Mouse (Mus musculus) intestine, embryonic 14.5 days (tissue): ENCODE data around the gene Ikbke. TPM values are rescaled to one million over a fixed set of nuclear protein-coding genes. Genes with fewer than 3 reads are reported as not detected.

ENCODE experiments used
- ATAC-seq: fragments of 200-750 bp; cut with Nextera tagmentation; replicated peaks from 2 replicates; pipeline ENCODE4 v1.8.0; 2017; ENCODE audit warnings: low read depth, moderate number of reproducible peaks, moderate TSS enrichment, moderate library complexity; ENCODE audit not compliant: low FRiP score, low TSS enrichment
- DNase-seq: peaks from one replicate; pipeline ENCODE4 v3.0.0-alpha.2; 2018; ENCODE audit warnings: low spot score
- H3K27ac ChIP-seq: fragments of 300-500 bp; sonication (generic); 2 replicates; pipeline ENCODE4 v1.5.1; 2014; ENCODE audit warnings: low read depth, mild to moderate bottlenecking, control low read depth
- H3K27me3 ChIP-seq: fragments of 300-500 bp; sonication (generic); replicated peaks from 2 replicates; pipeline ENCODE4 v1.6.1; 2014; ENCODE audit warnings: low read length, control low read depth; ENCODE audit not compliant: control insufficient read depth, insufficient read depth
- H3K36me3 ChIP-seq: fragments of 300-500 bp; sonication (generic); 2 replicates; pipeline ENCODE4 v1.6.1; 2014; ENCODE audit warnings: low read length, control low read depth; ENCODE audit not compliant: control insufficient read depth, insufficient read depth
- H3K4me1 ChIP-seq: fragments of 300-500 bp; sonication (generic); replicated peaks from 2 replicates; pipeline ENCODE4 v1.6.1; 2014; ENCODE audit warnings: low read length, control low read depth, mixed read lengths; ENCODE audit not compliant: control insufficient read depth, insufficient read depth
- H3K4me2 ChIP-seq: fragments of 300-500 bp; sonication (generic); 2 replicates; pipeline ENCODE4 v1.6.1; 2014; ENCODE audit warnings: low read length
- H3K4me3 ChIP-seq: fragments of 300-500 bp; sonication (generic); 2 replicates; pipeline ENCODE4 v1.5.1; 2014; ENCODE audit warnings: low read depth, low read length, control low read depth, mixed read lengths
- H3K9ac ChIP-seq: fragments of 300-500 bp; sonication (generic); 2 replicates; pipeline ENCODE4 v1.6.1; 2014; ENCODE audit warnings: mild to moderate bottlenecking, low read length
- H3K9me3 ChIP-seq: fragments of 300-500 bp; sonication (generic); 2 replicates; pipeline ENCODE4 v1.6.1; 2016; ENCODE audit warnings: low read length, control low read depth; ENCODE audit not compliant: control insufficient read depth
- WGBS: fragments of 180-500 bp; shearing (Covaris S2); extraction: QIAGEN DNeasy Blood & Tissue Kit; methylation state at CpG from one replicate; pipeline ENCODE4 v1.1.7; 2014; 5-methylcytosine and 5-hydroxymethylcytosine counted together
- polyA plus RNA-seq: library from polyadenylated mRNA; unstranded; fragments of >200 nt; fragmentation: Nextera tagmentation; extraction: Ambion mirVana; gene quantifications from 2 replicates; pipeline ENCODE4 v1.2.1, GENCODE M21; 2014

The Ikbke gene
- polyA plus RNA-seq, 1 experiment from 2014 or later, result 4.7 TPM

DNA sequence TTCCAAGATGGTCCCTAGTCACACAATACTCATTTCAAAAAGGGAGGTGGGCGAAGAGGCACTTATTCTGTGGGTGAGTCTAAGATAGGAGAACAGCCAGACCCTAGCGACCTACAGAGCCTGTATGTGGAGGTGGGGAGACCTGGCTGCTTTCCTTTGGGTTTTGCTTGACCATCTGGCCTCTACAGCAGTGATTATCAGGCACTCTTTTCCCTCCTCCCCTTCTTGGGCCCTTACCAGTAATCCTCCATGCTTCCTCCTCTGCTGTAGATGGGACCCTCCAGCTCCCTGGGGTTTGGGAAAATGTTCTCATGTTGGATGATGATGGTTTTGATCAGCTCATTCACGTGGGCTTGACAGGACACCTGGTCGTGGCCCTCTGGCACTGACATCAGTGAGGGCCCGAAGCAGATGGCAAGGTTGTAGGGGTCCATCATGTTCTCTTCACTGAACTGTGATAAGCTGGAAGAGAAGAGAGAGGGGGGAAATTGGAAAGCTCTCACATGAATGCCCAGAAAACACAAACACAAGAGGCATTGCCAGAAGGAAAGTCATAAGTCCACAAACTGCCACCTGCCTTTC lies 30.9 kb upstream of the Ikbke start:
- no peak overlapping the region for H3K27ac ChIP-seq
- no peaks in the 10 kb centered on the region for H3K27me3 ChIP-seq
- H3K9me3 ChIP-seq, result no peaks in the 10 kb centered on the region
- H3K36me3 ChIP-seq, result peaks cover 48% of the 10 kb centered on the region
- H3K4me2 ChIP-seq, result no peak overlapping the region
- H3K4me1 ChIP-seq, result no peaks in the 10 kb centered on the region
- DNase-seq, result no peak
- no peak overlapping the region for H3K4me3 ChIP-seq
- WGBS, result 93% methylated on average over 5 of the region's 5 CpGs
- no peak overlapping the region for H3K9ac ChIP-seq
- ATAC-seq, result no peak

DNA sequence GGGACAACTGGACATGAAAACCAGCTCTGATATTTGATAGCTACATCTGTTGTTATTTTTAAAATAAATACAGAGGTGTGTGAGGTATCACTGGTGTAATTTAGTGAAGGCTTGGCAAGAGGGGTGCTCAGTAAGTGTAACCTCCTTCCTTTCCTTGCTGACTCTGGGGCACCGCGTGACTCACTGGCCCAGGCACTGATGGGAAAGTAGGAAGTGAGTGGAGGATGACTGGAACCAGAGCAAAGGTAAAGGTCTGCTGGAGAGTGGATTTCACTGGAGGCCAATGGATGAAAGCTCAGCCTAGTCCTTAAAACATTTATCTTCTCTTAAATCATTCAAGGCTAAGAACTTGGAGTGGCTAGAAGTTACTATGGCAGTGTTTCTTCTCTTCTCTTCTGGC lies 21.3 kb upstream of the Ikbke start:
- DNase-seq (no peak), ATAC-seq (no peak)
- Histone ChIP-seq H3K27me3 (no peaks in the 10 kb centered on the region), H3K36me3 (peaks cover 50% of the 10 kb centered on the region), H3K4me2 (no peak overlapping the region), H3K27ac (no peak overlapping the region), H3K9ac (no peak overlapping the region), H3K4me1 (no peaks in the 10 kb centered on the region), H3K4me3 (no peak overlapping the region), H3K9me3 (no peaks in the 10 kb centered on the region)
- WGBS, result 90% methylated on average over 2 of the region's 2 CpGs

DNA sequence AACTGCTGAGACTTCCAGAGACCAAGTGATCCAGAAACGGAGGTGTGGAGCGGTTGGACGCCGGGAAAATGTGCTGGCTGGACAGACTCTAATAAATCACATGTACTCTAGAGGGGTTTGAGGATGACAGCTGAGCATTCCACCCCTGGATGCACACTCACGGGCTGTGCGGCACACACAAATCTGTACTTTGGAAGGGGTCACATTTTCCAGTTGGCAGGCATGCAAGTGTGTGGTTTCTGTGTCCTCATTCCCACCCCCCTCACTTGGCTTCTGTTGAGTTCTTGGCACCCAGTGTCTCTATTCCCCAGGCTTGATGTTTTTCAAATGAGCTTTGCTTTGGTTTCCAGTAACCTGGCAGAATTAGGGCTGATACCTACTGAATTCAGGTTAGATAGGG lies 20.4 kb upstream of the Ikbke start:
- no peaks in the 10 kb centered on the region for H3K9me3 ChIP-seq
- DNase-seq, result no peak
- H3K27me3 ChIP-seq, result no peaks in the 10 kb centered on the region
- H3K4me1 ChIP-seq, result no peaks in the 10 kb centered on the region
- H3K27ac ChIP-seq, result no peak overlapping the region
- no peak overlapping the region for H3K4me3 ChIP-seq
- H3K4me2 ChIP-seq, result no peak overlapping the region
- WGBS, result 74% methylated on average over 6 of the region's 6 CpGs
- no peak overlapping the region for H3K9ac ChIP-seq
- peaks cover 59% of the 10 kb centered on the region for H3K36me3 ChIP-seq
- ATAC-seq, result no peak

DNA sequence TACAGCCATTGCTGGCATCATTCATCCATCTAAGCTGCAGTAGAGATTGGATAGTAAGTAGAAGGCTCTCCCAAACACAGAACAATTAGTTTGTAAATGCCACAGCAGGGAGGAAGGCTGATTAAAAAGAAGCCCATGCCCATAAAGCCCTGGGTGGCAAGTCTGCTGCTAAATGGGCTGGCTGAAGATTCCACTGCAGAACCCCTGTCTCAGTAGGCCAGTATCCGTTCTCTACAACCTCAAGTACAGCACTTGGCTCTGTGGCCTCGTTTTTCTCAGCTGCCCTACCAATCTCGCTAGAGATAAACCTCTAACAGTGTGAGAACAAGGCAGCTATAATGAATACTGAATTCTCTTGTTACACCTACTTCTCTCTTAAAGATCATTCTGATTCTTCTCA lies 19.8 kb upstream of the Ikbke start:
- peaks cover 63% of the 10 kb centered on the region for H3K36me3 ChIP-seq
- DNase-seq, result no peak
- ATAC-seq, result no peak
- no peak overlapping the region for H3K4me2 ChIP-seq
- no peaks in the 10 kb centered on the region for H3K4me1 ChIP-seq
- no peak overlapping the region for H3K27ac ChIP-seq
- no peak overlapping the region for H3K9ac ChIP-seq
- H3K9me3 ChIP-seq, result no peaks in the 10 kb centered on the region
- H3K4me3 ChIP-seq, result no peak overlapping the region
- H3K27me3 ChIP-seq, result no peaks in the 10 kb centered on the region
- WGBS, result 72% methylated on average over 3 of the region's 3 CpGs

DNA sequence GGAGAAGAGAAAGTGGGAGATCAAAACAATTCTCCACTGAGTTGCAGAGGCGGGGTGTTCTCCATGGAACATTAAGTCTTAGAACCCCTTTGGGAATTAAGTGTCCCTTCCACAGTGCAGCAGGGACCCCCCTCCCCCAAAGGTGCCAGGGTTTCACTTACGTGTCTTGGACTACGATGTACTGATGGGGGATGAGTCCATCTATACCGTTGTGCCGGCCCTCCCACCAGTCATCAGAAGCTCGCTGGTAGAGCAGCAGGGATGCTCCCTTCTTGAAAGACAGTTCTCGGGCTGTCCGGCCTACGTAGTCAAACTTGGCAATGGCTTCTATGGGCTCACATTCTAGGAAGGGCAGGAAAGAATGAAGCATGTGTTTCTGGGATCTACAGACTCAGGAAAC lies 18.8 kb upstream of the Ikbke start:
- no peak overlapping the region for H3K4me3 ChIP-seq
- H3K4me2 ChIP-seq, result no peak overlapping the region
- H3K9me3 ChIP-seq, result no peaks in the 10 kb centered on the region
- no peak overlapping the region for H3K9ac ChIP-seq
- no peak overlapping the region for H3K27ac ChIP-seq
- WGBS, result 97% methylated on average over 9 of the region's 9 CpGs
- no peaks in the 10 kb centered on the region for H3K4me1 ChIP-seq
- peaks cover 68% of the 10 kb centered on the region for H3K36me3 ChIP-seq
- DNase-seq (no peak), ATAC-seq (no peak)
- H3K27me3 ChIP-seq, result no peaks in the 10 kb centered on the region

DNA sequence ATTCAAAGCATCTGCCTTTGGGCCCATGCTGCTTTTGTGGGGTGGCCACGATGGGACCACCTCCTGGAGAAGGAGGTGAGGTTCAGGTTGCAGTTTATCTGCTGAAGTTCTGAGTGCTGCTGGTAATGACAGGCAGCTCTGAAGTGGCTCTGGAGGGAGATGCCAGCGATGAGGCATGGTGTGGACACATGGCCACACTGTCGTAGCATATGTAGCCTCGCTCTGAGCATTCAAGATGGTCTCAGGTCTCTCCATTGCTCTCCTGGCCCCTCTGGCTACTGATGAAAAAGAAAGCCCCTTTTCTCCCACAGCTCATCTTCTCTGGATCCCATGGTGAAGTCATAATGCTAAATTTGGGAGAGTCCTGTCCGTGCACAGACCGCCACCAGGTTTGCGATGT lies 17.3 kb upstream of the Ikbke start:
- 89% methylated on average over 7 of the region's 7 CpGs for WGBS
- H3K9ac ChIP-seq, result no peak overlapping the region
- no peaks in the 10 kb centered on the region for H3K4me1 ChIP-seq
- no peak overlapping the region for H3K4me3 ChIP-seq
- no peak for DNase-seq
- H3K27me3 ChIP-seq, result no peaks in the 10 kb centered on the region
- H3K36me3 ChIP-seq, result peaks cover 80% of the 10 kb centered on the region
- no peaks in the 10 kb centered on the region for H3K9me3 ChIP-seq
- ATAC-seq, result no peak
- no peak overlapping the region for H3K27ac ChIP-seq
- H3K4me2 ChIP-seq, result no peak overlapping the region

DNA sequence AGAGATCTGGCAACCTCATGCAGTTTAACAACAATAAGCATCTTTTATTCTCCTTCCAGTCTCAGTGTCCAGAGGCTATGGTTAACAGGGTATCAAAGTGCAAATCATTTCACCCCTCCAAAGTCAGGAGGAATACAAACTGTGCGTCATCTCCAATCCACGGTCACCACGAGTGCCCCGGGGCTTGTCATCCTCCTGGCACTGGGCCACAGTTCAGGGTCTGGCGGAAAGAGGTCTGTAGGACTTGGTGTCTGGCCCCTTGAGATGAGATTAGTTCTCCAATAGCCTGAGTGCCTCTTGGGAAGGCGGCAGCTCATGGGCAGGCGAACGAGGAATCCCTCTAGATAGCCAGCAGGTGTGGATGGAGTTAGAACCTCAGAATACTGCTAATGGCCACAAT lies 15.8 kb upstream of the Ikbke start:
- Histone ChIP-seq H3K4me3 (no peak overlapping the region), H3K4me1 (no peaks in the 10 kb centered on the region), H3K4me2 (no peak overlapping the region), H3K9me3 (no peaks in the 10 kb centered on the region), H3K27ac (no peak overlapping the region), H3K9ac (no peak overlapping the region), H3K36me3 (peaks cover 77% of the 10 kb centered on the region), H3K27me3 (no peaks in the 10 kb centered on the region)
- WGBS, result 86% methylated on average over 8 of the region's 8 CpGs
- no peak for DNase-seq
- ATAC-seq, result no peak

DNA sequence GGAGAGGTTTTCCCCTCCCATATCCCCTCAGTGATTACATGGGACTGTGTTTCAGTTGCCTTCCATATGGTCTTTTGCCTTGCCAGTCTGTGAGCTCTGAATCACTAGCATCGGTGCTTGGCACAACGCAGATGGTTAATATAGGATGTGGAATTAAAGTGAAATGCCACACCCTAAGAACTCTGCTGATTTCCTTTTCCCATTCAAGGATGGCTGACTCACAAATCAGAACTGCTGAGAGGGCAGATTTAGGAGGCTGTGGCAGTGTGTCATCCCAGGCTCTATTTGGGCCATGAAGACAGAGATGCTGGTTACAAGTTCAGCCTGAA lies 14.5 kb upstream of the Ikbke start:
- WGBS, result 93% methylated on average over 2 of the region's 2 CpGs
- no peaks in the 10 kb centered on the region for H3K4me1 ChIP-seq

DNA sequence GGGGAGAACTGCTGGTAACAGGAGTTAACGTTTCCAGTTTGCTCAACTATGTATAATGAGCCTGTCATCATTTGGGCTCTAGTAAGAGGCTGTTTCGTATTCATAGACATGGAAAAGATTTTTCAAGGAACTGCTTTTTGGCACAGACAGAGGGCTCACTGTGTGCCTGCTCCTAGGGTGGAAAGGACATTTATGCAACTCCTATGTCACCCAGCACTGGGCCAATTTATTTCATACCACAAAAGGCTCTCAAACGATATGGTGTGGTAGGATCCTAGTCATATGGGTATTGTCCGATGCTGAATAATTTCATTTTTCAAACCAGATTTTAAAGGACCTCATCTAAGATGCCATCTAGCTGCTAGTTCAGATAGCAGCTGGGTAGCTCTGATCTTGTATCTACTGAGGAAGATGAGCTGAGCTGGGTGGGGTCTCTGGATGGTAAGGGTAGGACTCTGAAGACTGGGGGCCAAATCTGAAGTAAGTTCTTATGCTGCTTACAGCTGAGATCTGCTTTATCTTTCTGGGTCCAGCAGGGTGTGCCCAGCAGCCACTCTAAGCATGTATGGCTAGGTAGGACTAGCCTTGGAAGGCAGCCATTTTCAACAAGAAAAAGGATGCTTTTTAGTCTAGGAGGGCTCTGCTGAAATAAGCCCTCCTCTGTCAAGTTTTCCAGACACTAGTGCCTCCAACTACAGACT lies 14.0 kb upstream of the Ikbke start:
- Histone ChIP-seq H3K4me2 (no peak overlapping the region), H3K4me3 (no peak overlapping the region), H3K27ac (no peak overlapping the region), H3K36me3 (peaks cover 77% of the 10 kb centered on the region), H3K9ac (no peak overlapping the region), H3K4me1 (no peaks in the 10 kb centered on the region), H3K9me3 (no peaks in the 10 kb centered on the region), H3K27me3 (no peaks in the 10 kb centered on the region)
- DNase-seq (no peak), ATAC-seq (no peak)
- WGBS, result 85% methylated on average over 4 of the region's 4 CpGs

More for the DNA sequence above, 14.5 kb upstream of the Ikbke start:
- ATAC-seq (no peak), DNase-seq (no peak)
- Histone ChIP-seq H3K4me2 (no peak overlapping the region), H3K9ac (no peak overlapping the region), H3K36me3 (peaks cover 75% of the 10 kb centered on the region), H3K27ac (no peak overlapping the region), H3K9me3 (no peaks in the 10 kb centered on the region), H3K27me3 (no peaks in the 10 kb centered on the region), H3K4me3 (no peak overlapping the region)
